Mouse (Mus musculus) E14TG2a.4 (cell line): ENCODE measurements around the gene Tmcc1.

Source experiments
- CTCF ChIP-seq: conservative IDR thresholded peaks from 2 replicates; pipeline ENCODE4 v1.5.1; 2014; ENCODE audit warnings: low read length
- POU5F1 ChIP-seq: IDR thresholded peaks from 2 replicates; pipeline ENCODE4 v1.6.1; 2014; ENCODE audit warnings: low read length, borderline replicate concordance

DNA sequence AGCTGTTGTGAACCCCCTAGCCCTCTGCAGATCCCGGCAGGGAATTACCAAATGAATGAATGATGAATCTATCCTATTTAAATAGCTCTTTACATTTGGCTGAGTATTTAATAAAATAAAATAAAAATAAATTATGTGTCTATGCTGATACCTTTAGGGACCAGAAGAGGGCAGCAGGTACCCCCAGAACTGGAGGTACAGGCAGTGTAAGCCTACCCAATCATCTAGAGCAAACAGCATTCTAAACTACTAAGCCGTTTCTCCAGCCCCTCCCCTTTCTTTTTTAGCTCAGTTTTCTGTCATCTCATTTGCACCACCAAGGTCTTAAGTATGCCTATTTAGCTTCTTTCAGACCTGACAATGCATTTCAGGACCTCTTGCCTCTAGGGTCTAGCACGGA, 4.9 kb upstream of the Tmcc1 start:
- TF ChIP-seq CTCF: peak; percentile 49
- TF ChIP-seq POU5F1: no peak
